Mouse (Mus musculus) neural tube, embryonic 10.5 days (tissue): ENCODE results near the gene Kdm2b.
A peak's percentile ranks its signal among the peaks of the same experiment; 100 is the strongest.

Experiments used
- DNase-seq: peaks from one replicate; pipeline ENCODE4 v3.0.0-alpha.2; 2017; ENCODE audit warnings: low spot score; ENCODE audit errors: extremely low spot score

The Kdm2b gene

DNA sequence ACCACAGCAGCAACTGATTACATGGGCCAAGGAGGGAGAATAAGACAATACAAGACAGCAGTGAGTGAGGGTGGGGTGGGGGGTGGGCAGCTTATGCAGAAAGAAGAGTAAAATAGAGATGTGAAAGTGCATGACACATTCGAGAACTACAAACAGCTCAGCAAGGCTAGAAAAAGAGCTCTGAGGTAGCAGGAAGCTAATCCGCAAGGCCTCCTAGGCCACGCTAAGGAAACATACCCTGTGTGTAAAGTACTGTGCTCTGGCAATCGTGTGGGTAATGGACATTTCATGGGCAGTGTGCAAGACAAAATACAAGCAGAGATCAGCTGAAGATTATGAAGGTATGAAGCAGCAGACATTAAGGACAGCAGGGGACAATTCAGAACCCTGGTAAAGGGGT is 94.8 kb downstream of the Kdm2b start:
- DNase-seq: no peak

DNA sequence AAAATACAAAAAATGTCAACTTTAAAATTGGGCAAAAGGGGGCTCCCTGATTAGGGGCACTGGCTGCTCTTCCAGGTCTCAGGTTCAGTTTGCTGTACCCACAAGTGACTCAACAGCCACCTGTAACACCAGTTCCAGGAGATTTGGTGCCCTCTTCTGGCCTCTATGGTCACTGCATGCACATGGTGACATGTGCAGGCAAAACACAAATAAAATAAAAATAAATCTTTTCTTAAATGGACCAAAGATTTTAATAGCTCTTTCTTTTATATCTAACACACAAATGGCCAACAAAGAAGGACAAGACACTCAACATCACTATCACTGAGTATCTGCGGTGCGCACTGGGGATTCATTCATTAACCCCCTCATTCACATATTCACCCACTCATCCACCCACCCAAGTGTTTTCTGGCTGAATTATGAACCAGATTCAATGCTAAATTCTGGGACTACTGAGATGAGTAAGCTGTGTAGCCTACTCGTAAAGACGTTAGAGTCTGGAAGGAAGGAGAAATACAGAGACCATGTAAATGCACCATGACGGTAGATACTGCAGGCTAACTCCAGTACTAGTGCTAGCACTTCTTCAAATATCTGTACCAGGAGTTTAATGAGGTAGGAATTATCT is 95.5 kb downstream of the Kdm2b start:
- DNase-seq: peak; percentile 46

DNA sequence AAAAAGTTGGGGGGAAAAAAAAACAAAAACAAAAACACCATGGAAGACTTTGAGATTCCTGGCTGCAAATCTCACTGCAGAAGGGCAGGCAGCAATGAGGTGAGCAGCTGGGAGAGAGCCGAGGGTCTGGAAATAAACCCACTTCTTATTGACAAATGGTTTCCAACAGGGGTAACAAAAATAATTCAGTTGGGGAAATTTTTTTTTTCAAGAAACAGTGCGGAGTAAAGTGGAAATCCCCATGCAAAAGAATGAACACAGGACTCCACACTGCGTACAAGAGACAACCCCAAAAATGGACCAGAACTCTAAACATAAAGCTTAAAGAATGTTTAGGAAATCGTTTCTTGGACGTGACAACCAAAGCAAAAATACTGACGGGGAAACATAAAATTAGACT is 96.4 kb downstream of the Kdm2b start:
- no peak for DNase-seq

DNA sequence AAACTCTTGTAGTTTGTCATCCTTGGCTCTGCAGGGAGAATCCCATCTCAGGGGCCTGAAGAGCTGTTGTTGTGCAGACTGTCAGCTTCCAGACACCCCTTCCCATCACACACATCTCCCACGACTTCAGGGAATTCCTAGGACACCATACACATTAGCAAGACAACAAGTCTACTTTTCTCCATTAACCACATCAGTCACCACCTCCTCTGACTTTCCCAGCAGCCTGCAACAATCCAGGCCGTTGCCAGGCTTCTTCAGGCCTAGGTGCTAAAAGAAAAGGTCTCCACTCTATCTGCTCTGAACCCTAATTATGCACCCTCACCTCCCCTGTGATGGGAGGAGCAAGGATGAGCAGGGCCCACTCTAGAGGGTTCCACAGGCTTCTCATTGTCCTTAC is 99.2 kb downstream of the Kdm2b start:
- DNase-seq: no peak

DNA sequence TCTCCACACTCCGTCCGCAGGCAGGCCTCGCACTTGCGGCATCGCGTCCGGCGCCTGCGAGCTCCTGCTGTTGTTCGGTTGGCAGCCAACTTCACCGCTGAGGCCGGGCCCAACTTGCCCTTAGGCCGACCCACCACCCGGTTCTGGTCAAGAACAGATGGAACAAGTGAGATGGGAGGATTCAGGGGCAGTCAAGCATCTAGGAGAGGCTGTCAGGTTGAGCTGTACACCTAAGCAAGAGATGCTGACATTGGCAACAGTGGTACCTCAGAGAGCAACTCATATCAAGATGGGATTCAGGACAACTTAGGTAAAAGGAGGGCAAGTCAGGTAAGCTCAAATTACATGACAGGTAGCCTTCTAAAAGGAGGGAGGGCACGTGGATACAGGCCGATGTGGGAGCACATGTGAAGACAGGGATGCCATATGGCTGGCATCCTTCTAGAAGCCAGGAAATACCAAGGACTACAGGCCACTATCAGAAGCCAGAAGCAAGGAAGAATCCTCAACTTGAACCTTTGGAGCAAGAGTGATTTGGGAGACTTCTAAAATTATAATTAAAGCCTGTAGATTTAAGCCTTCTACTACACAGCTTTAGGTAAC is 100.9 kb downstream of the Kdm2b start:
- no peak for DNase-seq

DNA sequence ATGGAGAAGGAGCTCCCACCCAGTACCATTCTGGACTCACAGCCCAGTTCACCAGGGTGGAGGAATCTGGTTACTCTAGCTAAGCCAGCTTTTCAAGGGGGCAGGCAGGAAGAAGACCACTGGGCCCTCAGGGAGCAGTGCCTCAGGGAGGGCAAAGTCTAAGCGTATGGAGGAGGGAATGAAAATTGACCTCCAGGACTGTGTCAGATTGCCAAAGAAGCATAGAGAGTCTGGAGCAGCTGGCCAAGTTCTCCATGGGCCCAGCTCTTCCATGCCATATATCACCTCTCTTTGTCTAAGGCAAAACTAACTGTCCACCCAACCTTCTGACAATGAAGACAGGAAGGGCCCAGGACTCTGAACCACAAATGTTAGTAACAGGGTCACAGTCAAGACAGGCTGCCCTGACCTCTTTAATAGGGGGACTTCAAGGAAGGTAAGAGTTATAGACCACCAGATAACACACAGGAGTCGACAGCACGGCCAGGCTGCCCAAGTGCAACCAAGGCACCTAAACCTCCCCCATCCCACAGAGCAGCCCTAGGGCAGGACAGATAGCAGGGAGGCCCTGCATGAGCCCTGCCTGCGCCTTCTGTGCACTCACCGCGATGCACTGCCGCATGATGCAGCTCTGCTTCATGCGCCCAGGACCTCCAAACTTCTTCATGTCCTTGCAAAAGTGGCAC is 101.6 kb downstream of the Kdm2b start:
- DNase-seq: no peak

DNA sequence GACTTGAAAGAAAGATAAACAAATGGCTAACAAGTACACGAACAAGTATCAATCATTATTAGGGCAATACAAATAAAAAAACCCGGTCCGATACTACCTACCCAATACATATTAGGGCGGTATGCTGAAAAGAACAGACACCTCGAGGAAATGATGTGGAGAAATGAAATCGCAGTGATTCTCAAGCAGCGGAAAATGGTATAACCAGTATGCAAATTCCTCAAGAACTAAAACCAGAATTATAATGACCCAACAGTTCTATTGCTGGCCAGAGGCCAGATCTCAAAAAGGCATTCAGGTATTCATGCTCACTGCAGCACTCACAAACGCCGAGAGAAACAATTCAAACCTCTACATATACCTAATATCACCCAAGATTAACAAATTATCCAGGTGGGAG is 102.6 kb downstream of the Kdm2b start:
- no peak for DNase-seq

DNA sequence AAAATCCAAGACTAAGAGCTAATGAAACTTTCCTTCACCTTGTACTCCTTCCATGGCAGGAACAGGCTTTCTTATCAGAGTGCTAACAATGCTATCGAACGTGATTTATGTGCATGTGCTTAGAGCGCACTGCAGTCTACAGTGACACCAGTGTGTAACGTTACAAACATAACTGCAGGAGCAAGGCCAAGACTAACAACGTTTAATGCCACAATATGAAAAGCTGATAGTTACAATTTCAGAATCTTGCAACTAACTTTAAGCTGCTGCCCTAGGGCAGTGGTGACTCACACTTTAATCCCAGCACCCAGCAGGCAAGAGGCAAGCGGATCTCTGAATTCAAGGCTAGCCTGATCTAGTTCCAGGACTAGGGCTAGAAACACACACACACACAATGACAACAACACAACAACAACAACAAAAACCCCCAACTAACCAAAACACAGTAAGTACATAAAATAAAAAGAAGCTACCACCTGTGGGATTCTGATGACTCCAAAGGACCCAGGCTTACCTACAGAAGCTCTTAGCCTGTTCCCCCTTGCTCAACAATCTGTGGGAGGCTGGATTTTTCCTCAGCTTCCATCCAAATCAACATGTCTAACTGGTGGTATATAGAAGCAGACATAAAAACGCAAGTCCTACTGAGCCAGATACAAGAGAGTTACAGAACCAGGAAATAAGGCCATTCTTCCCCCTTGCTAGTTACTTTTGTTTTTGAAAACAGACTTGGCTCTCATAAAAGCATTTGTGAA is 104.9 kb downstream of the Kdm2b start:
- no peak for DNase-seq

DNA sequence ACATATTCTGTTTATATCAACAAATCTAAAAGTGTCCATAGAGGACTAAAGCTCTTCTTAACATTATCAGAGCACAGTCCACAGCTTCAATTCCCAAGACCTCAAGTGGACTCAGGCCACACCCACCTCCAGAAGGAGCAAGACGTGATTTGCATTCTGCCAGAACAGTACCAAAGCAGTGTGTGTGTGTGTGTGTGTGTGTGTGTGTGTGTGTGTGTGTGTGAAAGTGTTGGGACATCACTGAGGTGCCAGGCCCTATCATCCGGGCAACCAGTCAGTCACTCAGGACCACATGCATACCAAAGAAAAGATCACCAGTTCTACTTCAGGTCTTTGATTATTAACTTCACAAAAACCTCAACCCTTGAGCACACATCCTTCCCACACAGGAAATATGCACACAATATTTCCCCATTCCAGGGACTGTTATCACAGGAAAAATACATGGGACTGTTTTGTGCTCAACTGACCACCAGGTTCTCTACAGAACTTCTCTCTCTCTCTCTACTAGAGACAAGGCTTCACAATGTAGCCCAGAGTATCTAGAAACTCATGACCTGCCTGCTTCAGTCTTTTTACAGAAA is 105.9 kb downstream of the Kdm2b start:
- DNase-seq: no peak

DNA sequence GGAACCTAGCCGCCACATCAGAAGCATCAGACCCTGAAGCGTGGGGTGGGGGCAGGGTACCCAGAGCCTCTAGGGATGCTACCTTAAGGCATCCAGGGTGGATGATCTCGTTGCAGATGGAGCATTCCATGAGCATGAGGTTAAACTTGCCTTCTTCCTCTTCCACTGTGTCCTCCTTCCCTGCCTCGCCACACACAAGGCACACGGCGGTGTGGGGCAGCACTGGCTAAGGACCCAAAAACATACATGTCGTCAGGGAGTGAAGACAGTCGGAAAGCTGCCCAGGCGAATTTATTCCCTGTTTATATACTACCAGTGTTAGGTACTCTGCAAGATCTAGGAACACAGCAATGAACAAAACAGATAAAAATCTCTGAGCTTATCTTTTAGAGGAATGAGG is 106.4 kb downstream of the Kdm2b start:
- DNase-seq: no peak

DNA sequence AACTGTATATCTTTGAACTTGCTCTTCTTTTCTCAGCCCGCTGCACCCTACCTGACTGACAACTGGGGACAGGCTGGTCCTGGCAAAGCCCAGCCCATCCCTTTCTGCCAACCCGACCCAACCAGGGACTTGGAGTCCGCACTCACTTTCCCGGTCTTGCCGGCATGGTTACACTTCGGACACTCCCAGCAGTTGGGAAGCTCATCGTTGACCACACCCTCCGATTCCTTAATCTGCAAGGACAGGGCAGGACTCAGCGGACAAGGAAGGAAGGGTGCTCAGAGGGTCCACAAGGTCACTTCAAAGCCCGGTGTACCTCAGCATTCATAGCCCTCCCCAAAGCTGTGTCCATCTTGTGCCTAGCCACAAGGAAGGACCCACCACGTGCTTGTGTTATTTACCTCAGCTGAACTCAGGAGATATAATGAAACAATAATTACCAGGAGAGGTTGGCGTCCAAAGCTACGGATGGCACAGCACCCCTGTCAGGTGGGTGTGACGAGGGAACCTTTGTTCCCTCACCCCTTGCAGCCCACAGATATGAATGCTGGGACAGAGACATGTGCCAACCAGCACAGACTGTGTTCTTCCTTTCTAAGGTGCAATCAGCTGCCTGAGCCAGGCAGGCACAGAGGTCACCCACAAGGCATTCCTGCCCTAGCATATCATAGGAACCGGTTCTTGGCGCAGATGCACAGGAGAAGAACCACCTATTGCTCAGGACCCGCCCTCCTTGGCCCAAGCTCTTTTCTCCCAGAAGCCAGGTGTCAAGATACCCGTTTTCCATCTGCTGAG is 107.2 kb downstream of the Kdm2b start:
- DNase-seq: no peak

DNA sequence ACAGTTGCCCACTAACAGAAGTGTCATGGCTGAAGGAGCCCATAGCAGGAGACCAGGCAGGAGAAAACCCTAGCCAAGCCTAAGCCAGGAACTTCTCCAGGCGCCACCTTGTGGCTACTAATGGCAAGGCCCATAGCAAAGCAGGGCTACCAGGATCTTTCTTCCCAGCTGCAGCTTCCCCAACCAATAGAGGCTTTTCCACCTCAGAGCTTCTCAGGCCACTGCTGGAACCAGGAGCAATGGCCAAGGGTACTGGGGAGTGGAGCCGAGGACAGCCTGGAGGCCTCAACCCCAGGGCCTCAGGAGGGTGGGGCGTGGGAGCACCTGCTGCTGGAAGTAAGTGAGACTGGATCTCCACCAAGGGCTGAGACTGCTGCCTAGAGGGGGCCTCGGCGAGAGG is 108.3 kb downstream of the Kdm2b start:
- DNase-seq: peak; percentile 66

DNA sequence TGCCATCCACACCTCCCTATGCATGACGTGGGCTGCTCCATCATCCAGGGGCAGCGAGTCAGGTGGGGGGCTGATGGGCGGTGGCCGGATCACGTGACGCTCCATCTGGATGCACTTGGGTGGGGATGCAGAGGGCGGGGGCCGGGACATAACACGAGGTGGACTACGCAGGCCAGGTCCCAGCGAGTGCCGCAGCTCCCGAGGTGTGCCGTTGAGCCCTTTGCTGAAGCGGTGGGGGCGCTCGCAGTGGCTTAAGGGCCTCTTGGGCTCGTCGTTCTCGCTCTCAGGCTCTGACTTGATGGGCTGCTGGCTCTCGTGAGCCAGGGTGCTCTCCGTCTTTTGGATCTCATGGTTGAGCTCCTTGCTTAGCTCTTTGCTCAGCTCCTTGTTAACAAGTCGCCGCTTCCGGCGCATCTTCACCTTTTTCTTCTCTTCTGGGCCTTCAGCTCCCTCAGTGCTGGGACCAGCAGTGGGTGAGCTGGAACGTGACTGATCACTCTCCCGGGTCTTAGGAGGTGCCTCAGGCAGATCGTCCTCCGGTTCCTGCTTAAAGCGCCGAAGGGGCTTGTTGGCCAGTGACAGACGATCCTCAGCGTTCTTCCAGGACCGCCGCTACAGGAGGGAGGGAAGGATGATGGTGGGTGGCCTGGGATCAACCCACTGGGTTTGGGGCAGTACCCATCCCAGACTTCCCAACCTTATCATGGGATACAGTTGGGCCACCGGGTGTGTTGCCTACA is 109.2 kb downstream of the Kdm2b start:
- DNase-seq: no peak

DNA sequence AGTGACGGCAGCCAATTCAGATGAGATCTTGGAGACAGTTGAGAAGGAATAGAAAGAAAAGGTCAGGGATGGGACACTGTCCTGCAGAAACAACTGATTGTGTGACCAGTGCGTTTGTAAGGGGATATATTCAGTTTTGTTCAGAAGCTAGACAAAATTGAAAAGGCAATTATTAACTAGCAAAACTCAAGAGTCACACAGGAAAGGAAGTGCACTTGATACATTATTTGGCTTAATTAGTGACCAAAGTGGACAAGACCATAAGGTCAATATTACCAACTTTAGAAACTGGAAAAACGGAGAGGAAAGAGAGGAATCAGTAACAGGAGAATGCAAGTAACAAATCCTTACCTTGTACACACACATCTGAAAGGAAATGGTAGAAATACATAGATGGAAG is 113.0 kb downstream of the Kdm2b start:
- no peak for DNase-seq

DNA sequence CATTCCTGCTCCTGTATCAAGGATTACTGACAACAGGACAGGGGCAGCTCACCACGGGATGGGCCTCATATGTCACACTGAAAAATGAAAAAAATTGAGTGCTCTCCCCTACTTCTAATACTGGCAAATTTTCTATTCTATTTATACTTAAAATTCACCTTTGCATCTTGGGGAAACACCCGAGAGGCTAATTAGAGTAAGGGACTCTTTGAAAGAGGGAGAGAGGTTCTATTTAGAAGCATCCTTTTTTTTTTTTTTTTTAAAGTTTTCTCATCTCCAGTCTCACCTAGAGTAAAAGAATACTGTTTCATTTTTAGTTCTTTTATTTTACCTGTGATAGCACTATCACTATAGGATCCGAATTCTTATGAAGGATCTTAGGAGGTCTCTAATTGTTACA is 115.3 kb downstream of the Kdm2b start:
- DNase-seq: no peak

DNA sequence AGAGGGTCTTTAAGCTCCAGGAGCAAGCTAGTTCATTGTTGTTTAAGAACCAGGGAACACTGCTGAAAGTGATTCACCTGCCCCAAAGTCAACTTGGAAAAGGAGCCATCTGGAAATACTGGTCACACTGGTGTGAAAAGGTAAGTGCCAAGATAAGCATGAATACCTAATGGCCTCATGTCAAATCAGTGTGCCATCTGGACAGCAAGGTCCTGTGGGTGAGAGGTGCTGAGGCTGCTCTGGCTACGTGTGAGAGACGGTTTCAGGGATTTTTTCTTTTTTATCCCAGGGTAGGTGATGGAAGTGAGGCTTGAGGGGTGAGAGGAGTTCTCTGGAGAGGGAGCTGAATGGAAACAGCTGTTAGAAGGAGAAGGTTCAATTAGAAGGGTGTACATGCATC is 116.0 kb downstream of the Kdm2b start:
- DNase-seq: no peak

DNA sequence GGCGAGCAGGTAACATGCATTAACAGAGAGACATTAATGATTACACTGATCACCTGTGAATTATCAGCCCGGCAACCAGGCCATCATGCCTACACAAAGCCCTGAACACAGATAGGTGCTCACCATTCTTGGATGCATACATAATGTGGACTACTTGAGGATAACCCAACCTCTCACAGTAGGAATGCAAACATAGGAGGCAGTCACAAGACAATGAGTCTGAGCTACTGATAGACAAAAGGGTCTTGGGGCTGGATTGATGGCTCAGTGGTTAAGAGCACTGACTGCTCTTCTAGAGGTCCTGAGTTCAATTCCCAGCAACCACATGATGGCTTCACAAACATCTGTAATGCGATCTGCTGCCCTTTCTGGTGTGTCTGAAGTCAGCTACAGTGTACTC is 117.0 kb downstream of the Kdm2b start:
- no peak for DNase-seq

DNA sequence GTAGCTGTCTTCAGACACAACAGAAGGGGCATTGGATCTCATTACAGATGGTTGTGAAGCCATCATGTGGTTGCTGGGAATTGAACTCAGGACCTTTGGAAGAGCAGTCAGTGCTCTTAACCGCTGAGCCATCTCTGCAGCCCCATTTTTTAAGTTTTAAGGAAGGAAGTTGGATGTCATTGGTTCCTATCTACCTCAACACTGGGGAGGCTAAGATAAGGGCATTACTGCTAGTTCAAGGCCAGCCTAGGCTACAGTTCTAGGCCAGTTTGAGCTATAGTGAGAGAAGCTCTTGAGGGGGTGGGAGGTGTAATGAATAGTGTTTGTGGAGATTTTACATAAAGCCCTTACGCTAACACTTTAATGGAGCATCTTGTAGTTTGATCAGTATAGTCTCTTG is 126.6 kb downstream of the Kdm2b start:
- no peak for DNase-seq

DNA sequence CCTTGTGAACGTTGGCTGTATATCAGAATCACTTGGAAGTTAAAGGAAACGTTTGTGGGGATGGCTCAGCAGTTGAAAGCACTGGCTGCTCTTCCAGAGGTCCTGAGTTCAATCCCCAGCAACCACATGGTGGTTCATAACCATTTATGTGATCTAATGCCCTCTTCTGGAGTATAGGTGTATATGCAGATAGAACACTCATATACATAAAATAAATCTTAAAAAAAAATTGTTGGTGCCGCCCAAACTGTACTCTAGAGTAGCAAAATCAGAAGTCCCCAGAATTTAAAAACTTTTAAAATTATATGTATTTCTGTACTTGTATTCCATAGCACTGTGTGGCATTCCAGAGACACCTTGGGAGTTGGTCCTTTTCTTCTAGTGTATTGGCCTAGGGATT is 133.8 kb downstream of the Kdm2b start:
- DNase-seq: no peak

DNA sequence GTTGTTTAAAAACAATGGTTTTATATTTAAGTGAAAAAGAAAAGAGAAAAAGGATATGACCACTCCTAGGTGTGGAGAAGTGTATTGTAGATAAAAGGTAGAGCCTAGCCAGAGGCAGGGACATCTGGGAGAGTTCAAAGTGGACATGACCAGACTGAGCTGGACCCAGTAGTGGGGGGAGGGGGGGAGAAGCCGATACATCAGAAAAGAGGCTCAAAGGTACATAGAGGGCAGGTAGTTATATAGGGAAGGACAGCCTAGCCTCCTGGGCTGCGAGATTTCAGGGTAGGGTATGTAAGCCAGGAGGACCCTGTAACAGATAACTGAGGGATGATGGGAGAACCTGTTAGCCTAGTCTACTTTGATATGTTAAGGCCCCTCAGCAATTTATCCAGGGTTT is 137.0 kb downstream of the Kdm2b start:
- no peak for DNase-seq
